Mouse (Mus musculus) c-Kit-positive CD71-positive TER-119-positive erythroid progenitor cells, embryonic 14.5 days (primary cell): ENCODE data around the gene Gm7861.
"Not testable (repeated sequence)": the region's sequence is repeated elsewhere in the genome, so short reads cannot be mapped to it uniquely, and the experiment has no call there.

Experiments used
- DNase-seq: peaks from one replicate; pipeline ENCODE4 v3.0.0-alpha.2; 2013; ENCODE audit warnings: low spot score

Gm7861 gene

GRCm38 (mm10) chr8:21594408-21594807 is at the start of gene Gm7861:
TSS of gene Gm7861 (minus strand) at chr8:21594508.
- DNase-seq = not testable (repeated sequence)

GRCm38 (mm10) chr8:21617883-21618282 is 23.6 kb upstream of the Gm7861 start, which contains the start of gene Defa26:
TSS of gene Defa26 (plus strand) at chr8:21618183.
- DNase-seq = not testable (repeated sequence)

- not testable (repeated sequence) for DNase-seq
These were observed 11.6 kb downstream of the Gm7861 start, which contains the start of gene Defa28 for GRCm38 (mm10) chr8:21582706-21583105. TSS of gene Defa28 (plus strand) at chr8:21583006.

- not testable (repeated sequence) for DNase-seq
These were observed 29.2 kb downstream of the Gm7861 start, which contains the start of gene Defa37 for GRCm38 (mm10) chr8:21565086-21565485. TSS of gene Defa37 (plus strand) at chr8:21565386.
